Mouse (Mus musculus): ENCODE measurements around the gene Fes.
"Not testable (repeated sequence)": the region's sequence is repeated elsewhere in the genome, so short reads cannot be mapped to it uniquely, and the experiment has no call there.

The Fes gene

GRCm38 (mm10) chr7:80404101-80404894 lies 16.6 kb upstream of the Fes start:
- no peak for DNase-seq (ENCODE audit: low spot score)

- DNase-seq (ENCODE audit: low spot score), result no peak
These were observed 15.8 kb upstream of the Fes start for GRCm38 (mm10) chr7:80403551-80403950.

- no peak for DNase-seq (ENCODE audit: low spot score)
These were observed 15.0 kb upstream of the Fes start for GRCm38 (mm10) chr7:80402651-80403321.

- DNase-seq (ENCODE audit: low spot score), result no peak
These were observed 14.3 kb upstream of the Fes start for GRCm38 (mm10) chr7:80401860-80402641.

- no peak for DNase-seq (ENCODE audit: low spot score)
These were observed 13.5 kb upstream of the Fes start for GRCm38 (mm10) chr7:80401041-80401859.

GRCm38 (mm10) chr7:80400571-80400970 lies 12.8 kb upstream of the Fes start:
- no peak for DNase-seq (ENCODE audit: low spot score)

GRCm38 (mm10) chr7:80400099-80400498 lies 12.4 kb upstream of the Fes start:
- DNase-seq (ENCODE audit: low spot score), result no peak

GRCm38 (mm10) chr7:80398654-80399444 lies 11.1 kb upstream of the Fes start:
- DNase-seq (ENCODE audit: low spot score), result no peak

GRCm38 (mm10) chr7:80397986-80398385 lies 10.2 kb upstream of the Fes start:
- DNase-seq (ENCODE audit: low spot score), result no peak

- not testable (repeated sequence) for DNase-seq (ENCODE audit: low spot score)
These were observed 8.7 kb upstream of the Fes start for GRCm38 (mm10) chr7:80396427-80396826.

GRCm38 (mm10) chr7:80394600-80394999 lies 6.9 kb upstream of the Fes start:
- DNase-seq (ENCODE audit: low spot score), result no peak

GRCm38 (mm10) chr7:80392119-80392518 lies 4.4 kb upstream of the Fes start:
- no peak for DNase-seq (ENCODE audit: low spot score)

- no peak for DNase-seq (ENCODE audit: low spot score)
These were observed 613 bp downstream of the Fes start for GRCm38 (mm10) chr7:80387033-80387632.

GRCm38 (mm10) chr7:80386235-80386930 lies 1.4 kb downstream of the Fes start:
- peak; percentile 81 for DNase-seq (ENCODE audit: low spot score)

GRCm38 (mm10) chr7:80382919-80383318 lies 4.8 kb downstream of the Fes start:
- no peak for DNase-seq (ENCODE audit: low spot score)

- no peak for DNase-seq (ENCODE audit: low spot score)
These were observed 8.2 kb downstream of the Fes start for GRCm38 (mm10) chr7:80379531-80379930.

- peak; percentile 57 for DNase-seq (ENCODE audit: low spot score)
These were observed 10.3 kb downstream of the Fes start for GRCm38 (mm10) chr7:80377471-80377870.

GRCm38 (mm10) chr7:80376192-80376591 lies 11.6 kb downstream of the Fes start:
- no peak for DNase-seq (ENCODE audit: low spot score)

- DNase-seq (ENCODE audit: low spot score), result no peak
These were observed 12.2 kb downstream of the Fes start for GRCm38 (mm10) chr7:80375376-80376039.
